Mouse (Mus musculus) large intestine, adult 2 months (tissue): ENCODE results near the gene Fcrla. TPM values are rescaled to one million over a fixed set of nuclear protein-coding genes. Genes with fewer than 3 reads are reported as not detected.

Experiments
- DNase-seq: peaks from one replicate; pipeline ENCODE4 v3.0.0-alpha.2; 2012; ENCODE audit warnings: low read depth, low spot score
- whole genome bisulfite sequencing: fragments of 180-500 bp; shearing (Covaris S2); methylation state at CpG from one replicate; pipeline ENCODE4 v1.1.7; 2018; 5-methylcytosine and 5-hydroxymethylcytosine counted together
- polyA plus RNA-seq: library from polyadenylated mRNA; depleted of rRNA; stranded (reverse); fragments of >200 nt; gene quantifications from 2 replicates; pipeline ENCODE4 v1.2.3, GENCODE M21; 2012; rRNA removed

Fcrla gene
- polyA plus RNA-seq, 1 experiment = 11.8 TPM

DNA sequence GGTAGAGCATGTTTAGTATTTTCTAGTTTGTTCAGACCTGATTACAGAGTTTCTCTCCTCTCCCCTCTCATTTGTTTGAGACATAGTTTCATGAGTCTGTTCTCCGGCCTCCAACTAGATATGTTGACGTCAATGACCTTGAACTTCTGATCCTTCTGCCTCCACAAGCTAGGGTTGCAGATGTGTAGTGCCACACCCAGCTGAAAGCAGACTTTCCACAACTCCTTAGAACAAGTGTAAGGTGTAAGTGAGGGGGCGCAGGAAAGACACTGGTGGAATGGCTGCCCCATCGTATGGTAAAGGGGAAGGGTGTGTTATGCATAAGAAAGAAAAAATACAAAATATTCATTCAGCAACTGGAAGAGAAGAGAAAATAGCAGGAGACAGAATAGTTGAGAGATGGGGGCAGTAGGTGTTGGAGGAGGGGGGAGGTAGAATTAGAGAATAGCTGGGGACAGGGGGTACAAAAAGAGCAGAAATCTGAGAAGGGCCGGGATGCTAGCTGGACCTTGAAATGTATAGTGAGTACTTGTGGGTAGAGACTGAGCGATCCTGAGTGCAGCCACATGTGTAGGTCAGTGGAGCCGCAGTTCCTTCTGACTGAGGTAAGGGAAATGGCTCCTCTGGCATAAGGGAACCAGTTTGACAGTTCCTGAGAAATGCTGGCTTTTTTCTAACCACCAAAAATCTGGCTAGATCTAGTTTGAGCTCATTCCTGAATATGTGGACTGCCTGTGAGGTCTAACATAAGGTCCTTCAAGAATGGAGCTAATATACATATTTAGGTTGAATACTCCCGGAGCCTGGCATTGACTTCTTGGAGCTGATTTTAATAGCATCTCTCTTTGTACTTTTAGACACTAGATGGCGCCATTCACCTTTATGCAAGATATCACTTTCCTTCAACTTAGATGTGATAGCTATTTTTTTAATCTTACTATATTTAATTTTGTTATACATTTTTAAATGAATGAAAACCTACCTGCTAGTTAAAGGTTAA, 32.5 kb downstream of the Fcrla start:
- no peak for DNase-seq
- 57% methylated on average over 9 of the region's 9 CpGs for WGBS

DNA sequence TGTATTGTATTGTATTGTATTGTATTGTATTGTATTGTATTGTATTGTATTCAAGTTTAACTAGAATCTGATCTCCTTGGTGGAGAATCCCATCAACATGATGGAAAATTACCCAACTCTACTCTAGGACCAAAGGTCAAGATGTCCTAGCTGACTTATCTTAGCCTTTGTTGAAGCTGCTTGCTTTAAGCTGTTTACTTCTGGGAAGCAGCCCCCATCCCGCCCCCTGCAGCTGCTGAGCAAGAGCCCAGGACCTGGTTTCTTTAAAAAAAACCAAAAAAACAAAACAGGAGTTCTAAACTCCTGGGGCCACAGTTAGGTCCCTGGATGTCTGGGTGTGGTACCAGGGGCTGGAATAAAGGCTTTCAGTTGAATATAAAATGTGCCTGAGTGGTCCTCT, 35.1 kb downstream of the Fcrla start:
- DNase-seq = no peak
- WGBS = 70% methylated on average over 1 of the region's 1 CpGs

DNA sequence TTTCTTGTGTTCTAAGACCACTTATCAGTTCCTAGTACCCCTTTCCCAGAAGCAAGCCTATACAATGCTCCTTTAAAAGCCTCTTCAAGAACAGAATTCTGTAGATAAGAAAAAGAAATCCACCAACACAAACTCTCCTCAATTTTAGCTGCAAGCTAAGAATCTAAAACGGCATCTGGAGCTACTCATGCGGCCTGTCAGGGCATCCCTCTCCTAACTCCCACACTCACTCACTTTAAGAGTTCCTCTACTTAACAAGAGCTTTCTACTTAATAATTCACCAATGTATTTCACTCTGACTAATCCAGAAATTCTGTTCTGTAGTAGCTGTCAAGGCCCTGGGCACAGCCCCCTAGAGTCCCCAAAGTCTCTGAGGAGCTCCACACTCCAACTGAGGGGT, 35.7 kb downstream of the Fcrla start:
- DNase-seq = no peak
- 85% methylated on average over 2 of the region's 2 CpGs for WGBS

DNA sequence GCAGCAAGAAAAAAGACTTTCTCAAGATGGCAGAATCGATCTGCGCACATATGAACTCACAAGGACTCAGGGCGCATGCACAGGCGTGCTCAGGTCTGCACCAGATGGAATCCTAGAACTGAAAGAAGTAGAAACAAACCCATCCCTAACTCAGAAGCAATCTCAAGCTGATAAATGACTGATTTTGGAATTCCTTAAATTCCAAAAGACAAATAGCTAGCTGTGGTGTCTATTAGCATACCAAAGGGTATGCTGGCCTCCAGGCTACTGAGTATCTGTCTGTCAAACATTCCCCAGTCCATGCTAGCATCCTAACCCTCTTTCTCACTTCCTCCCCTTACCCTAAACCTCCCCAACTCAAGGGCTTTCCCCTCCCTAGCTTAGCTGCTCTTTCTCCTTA, 38.1 kb downstream of the Fcrla start:
- WGBS = 75% methylated on average over 4 of the region's 4 CpGs

DNA sequence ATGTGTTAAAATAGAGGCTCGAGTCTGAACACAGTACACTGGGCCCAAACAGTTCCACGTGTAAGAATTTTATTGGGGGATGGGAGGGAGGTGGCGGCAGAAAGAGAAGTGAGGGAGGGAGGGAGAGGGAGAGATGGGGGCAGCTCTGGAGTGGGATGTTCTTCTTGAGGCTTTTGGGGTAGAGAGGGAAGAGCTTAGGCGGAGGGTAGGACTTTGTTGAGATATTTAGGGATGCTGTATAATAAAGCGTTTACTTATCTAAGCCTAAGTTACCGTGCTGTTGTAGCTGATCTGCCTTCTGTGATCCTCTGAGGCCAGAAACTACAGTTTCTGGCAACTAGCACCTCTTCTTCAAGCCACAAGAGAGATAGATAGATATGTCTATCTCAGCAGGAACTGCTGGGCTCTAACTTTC, 41.3 kb downstream of the Fcrla start:
- WGBS = 23% methylated on average over 6 of the region's 6 CpGs
- DNase-seq = no peak

More for the DNA sequence above, 38.1 kb downstream of the Fcrla start:
- DNase-seq = no peak

DNA sequence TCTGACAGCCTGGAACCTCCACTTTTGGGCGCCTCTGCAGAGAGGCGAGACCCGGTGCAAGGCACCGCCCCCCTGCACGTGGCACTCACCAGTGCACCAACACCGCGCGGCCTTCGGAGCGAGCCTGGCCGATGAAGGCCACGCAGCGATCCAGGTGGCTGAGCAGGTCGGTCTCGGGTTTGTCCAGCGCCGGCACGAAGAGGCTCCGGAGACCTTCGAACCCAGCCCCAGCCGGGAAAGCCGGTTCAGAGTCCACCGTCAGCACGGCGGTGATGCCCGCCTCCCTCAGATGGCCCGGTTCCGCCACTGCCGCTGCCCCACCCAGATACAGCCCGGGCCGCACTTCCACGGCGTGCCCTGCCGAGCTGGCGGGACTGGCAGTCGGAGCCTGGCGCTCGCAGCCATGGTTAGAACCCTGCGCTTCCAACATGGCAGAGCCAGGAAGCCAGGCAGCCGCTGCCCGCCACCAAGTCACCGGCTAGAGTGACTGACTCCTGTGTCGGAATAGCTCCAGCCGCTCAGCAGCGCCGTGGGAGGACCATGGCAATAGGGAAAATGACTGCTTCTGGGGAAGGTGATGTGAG, 42.3 kb downstream of the Fcrla start, which contains the start of the genes Gm26620 and Dusp12:
Gene Gm26620 (plus strand): TSS at position 88 of the 584 bp plus-strand sequence.
Gene Dusp12 (minus strand): TSS at position 563 of the 584 bp plus-strand sequence.
- WGBS = under 1% methylated on average over 46 of the region's 46 CpGs
- no peak for DNase-seq

DNA sequence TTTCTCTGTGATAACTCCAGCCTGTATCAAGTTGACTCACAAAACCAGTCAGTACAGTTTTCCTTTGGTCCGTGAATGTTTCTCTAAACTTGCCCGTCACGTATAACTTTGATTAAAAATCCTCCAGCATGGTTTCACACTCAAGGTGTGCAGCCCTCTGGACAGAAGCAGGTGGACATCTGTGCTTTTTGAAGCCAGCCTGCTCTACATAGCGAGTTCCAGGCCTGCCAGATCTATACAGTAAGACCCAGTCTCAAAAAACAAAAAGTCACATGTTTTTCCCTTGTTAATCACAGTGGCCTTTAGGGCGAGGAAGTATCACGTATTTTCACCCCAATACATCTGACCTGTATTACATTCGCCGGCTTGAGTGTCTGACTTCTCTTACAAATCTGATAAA, 43.0 kb downstream of the Fcrla start:
- DNase-seq = no peak
- 4% methylated on average over 8 of the region's 8 CpGs for WGBS

DNA sequence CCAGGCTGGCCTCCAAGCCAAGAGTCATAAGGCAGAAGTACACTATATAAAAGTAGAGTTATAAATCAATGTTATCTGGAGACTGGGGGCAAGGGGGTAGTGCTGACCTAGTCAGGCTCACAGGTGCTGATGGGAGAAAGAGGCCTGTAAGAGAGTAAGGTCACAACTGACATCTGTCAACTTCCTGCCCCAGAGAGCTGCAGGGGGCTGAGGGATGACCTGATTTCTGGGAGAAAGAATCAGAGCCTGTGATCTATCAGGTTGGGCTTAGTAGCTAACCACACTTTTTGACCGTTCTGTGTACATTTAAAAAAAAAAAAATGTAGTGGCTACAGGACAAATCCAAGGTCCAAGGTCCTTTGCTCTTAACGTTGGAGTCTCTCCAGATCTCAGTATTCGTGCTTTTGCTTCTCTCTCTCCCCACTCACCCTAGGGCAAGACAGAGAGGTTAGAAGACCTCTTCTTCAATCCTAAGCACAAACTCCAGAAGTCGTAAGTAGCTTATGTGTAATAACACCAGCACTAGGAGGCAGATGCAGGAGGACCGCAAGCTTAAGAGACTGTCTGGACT, 44.4 kb downstream of the Fcrla start:
- 39% methylated on average over 5 of the region's 5 CpGs for WGBS
- DNase-seq = no peak

DNA sequence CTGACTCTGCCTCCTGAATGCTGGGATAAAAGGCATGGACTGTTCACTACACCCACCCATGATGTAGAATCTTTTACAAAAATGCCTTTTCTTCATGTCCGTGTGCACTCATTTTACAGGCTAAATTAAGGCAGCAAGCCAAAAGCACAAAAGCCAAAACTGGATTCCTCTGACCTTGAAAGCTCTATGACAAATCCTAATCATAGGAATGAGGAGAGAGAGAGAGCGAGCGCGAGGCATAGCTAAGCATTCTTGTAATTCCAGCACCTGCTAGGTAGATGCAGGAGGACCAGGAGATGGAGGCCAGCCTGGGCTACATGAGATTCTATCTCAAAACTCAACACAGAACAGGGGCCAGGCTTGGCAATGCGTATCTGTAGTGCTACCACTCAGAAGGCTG, 50.5 kb downstream of the Fcrla start:
- no peak for DNase-seq
- 86% methylated on average over 5 of the region's 5 CpGs for WGBS

DNA sequence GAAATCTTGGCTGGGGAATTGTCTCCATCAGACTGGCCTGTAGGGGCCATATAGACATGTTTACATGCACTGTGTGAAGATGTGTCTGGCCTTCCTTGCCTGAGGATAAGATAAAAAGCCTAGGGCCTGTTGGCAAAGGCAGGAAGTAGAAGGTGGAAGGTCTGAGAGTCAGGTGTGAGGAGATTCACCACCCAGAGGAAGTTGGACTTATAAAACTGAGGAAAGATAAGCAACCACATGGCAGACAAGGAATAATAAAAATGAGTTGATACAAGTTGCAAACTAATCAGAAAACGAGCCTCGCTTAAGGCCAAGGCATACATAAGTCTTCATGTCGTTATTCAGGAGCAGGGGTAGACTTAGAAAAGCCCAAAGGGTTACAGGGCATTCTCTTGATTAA, 51.7 kb downstream of the Fcrla start:
- 67% methylated on average over 3 of the region's 3 CpGs for WGBS
- DNase-seq = no peak

DNA sequence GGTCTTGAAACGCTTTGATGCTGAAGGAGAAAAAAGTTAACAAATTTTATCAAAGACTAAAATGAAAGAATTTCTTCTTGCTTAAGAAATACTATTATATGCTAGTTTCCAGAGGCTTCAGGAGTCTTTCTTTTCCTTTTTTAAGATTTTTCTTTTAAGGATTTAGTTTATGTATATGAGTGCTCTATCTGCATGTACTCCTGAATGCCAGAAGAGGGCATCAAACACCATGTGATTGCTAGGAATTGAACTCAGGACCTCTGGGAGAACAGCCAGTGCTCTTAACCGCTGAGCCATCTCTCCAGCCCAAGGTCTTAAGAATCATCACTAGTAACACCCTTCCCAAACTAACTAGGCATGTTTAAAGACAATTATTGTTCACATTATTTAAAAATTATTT, 55.4 kb downstream of the Fcrla start:
- 90% methylated on average over 2 of the region's 2 CpGs for WGBS
- no peak for DNase-seq

DNA sequence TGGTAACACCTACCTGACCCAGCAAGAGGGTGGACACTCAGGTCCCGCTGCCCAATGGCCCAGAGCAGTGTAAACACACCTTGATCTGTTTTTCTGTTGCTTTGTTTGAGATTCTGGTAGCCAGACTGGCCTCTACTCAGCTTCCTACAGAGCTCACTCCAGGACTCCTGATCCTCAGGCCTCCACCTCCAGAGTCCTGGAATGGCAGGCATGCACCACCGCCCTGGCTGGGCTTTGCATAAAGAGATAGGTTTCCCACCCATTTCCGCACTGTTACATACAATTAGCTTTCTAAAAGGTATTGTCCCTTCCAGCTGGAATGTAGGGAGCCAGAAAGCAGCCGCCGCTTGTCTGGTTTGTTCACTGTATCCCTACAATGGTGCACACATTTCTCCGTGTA, 56.0 kb downstream of the Fcrla start:
- no peak for DNase-seq
- 94% methylated on average over 6 of the region's 6 CpGs for WGBS

DNA sequence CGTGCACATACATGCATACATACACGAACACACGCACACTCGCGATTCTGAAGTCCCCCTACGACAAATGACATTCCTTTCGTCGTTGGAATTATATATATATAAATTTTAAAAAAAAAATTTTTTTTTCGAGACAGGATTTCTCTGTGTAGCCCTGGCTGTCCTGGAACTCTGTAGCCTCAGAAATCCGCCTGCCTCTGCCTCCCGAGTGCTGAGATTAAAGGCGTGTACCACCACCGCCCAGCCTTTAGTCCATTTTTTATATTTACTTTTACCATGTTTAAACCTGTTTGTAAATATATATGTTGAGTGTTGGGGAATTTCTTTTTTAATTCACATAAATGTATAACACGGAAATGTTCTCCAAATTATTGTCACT, 58.5 kb downstream of the Fcrla start:
- 9% methylated on average over 14 of the region's 14 CpGs for WGBS
- no peak for DNase-seq

DNA sequence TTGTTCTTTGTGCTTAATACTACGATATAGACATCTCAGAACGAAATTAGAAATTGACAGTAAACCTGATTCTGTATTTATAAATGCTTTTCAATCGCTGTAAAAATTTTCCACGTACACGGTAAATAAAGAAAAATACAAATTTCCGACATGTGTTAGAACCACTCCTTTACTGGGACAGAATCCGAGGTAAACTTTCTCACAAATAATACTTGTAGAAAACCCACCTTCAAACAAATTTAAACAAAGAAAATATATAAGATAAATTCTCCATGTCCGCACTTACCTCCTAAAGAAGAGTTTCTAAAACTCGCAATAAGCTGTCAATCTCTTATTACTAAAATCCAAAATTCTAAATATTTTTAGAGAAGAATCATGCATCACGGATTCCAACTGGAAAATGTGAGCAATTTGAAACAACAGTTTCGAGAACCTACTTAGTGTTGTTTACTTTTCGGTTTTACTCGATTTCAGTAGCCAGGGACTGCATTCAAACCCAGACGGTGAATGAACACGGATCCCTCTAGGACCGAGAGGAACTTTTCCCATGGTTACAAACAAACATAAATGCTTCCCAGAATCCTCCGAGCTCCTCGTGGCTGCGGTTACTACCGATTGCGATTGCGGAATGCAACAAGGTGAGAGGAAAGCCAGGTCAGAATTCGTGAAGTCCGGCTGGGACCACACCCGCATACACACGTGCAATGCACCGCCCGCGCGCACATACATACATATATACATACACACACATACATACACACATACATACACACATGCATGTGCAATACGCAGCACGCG, 59.1 kb downstream of the Fcrla start:
- peak; percentile 88 for DNase-seq
- under 1% methylated on average over 33 of the region's 33 CpGs for WGBS

DNA sequence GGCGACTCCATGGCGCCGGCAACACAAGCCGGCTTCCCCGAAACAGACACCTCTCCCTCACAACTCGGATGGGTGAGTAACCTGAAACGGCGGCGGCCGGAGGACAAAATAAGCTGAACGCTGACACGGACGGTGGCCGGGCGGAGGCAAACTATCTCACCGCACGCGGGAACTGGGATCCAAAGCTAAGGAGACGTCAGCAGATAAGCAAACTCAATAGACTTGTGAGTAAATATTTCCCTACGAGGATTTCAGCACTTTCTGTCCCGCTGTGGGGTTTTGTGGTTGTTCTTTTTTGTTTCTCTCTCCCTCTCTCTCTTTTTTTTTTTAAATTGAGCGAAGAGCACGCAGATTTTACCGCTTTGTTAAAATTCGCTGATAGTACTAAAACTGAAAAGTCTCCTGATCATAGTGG, 59.7 kb downstream of the Fcrla start, which contains the start of gene Atf6:
Gene Atf6 (minus strand): TSS at position 81 of the 415 bp plus-strand sequence.
- DNase-seq = peak; percentile 81
- WGBS = under 1% methylated on average over 25 of the region's 25 CpGs

Other genes starting within 250 kb of the Fcrla start
- 9.6 and 14.3 TPM in 2 replicates for gene Atf6, start 59.8 kb downstream of the Fcrla start, polyA plus RNA-seq
- gene Gm26620, start 42.5 kb downstream of the Fcrla start, polyA plus RNA-seq = 1.1 and 1.2 TPM in 2 replicates
- gene Dusp12, start 42.0 kb downstream of the Fcrla start, polyA plus RNA-seq = 14.3 and 18.2 TPM in 2 replicates
- 0.24 and 0.48 TPM in 2 replicates for gene Fcrlb, start 14.6 kb downstream of the Fcrla start, polyA plus RNA-seq
- gene Fcgr2b, start 49.0 kb upstream of the Fcrla start, polyA plus RNA-seq = 7.7 and 16.6 TPM in 2 replicates
- 8.4 and 10.1 TPM in 2 replicates for gene Fcgr4, start 91.3 kb upstream of the Fcrla start, polyA plus RNA-seq
- 11.3 and 18.0 TPM in 2 replicates for gene Fcgr3, start 137.4 kb upstream of the Fcrla start, polyA plus RNA-seq
- gene Cfap126, start 186.3 kb upstream of the Fcrla start, polyA plus RNA-seq = 1.8 and 2.0 TPM in 2 replicates
- gene Sdhc, start 223.0 kb upstream of the Fcrla start, polyA plus RNA-seq = 308 and 341 TPM in 2 replicates
- gene Mpz, start 223.1 kb upstream of the Fcrla start, polyA plus RNA-seq = 0.29 and 0.30 TPM in 2 replicates